Mouse (Mus musculus) CH12.LX (cell line): Measurements from ENCODE around the gene Nudc. TPM values are rescaled to one million over a fixed set of nuclear protein-coding genes. Genes with fewer than 3 reads are reported as not detected.

Source experiments
- DNase-seq: peaks from one replicate; pipeline ENCODE4 v3.0.0-alpha.2; 2013; ENCODE audit errors: extremely low read depth
- H3K27ac ChIP-seq: 2 replicates; pipeline ENCODE4 v1.5.1; 2012; ENCODE audit warnings: low read depth, mild to moderate bottlenecking, control low read depth, moderate library complexity; ENCODE audit not compliant: insufficient read depth
- H3K27me3 ChIP-seq: replicated peaks from 2 replicates; pipeline ENCODE3; 2012; ENCODE audit warnings: inconsistent platforms
- H3K36me3 ChIP-seq, 2 experiments: replicated peaks in 1 of 2; 2 replicates each; pipeline versions ENCODE3 to v1.6.1; 2012; ENCODE audit warnings: inconsistent platforms in 1 of 2, low read length in 1 of 2, mild to moderate bottlenecking in 1 of 2, mixed read lengths in 1 of 2, moderate library complexity in 1 of 2; ENCODE audit not compliant: control insufficient read depth in 1 of 2, insufficient read depth in 1 of 2
- H3K4me1 ChIP-seq, 2 experiments: 2 replicates each; pipeline ENCODE4 v1.6.1; 2012; ENCODE audit warnings: inconsistent platforms in 1 of 2, moderate library complexity in 1 of 2; ENCODE audit not compliant: insufficient read depth in 2 of 2, control insufficient read depth in 1 of 2
- H3K4me2 ChIP-seq: 2 replicates; pipeline ENCODE4 v1.6.1; 2012; ENCODE audit warnings: low read depth, mild to moderate bottlenecking, control low read depth; ENCODE audit not compliant: poor library complexity, insufficient read depth, severe bottlenecking
- H3K4me3 ChIP-seq, 3 experiments: fragments of 150-350 bp in 1 of 3; sonication (generic) in 1 of 3; replicated peaks in 1 of 3; 2 replicates each; pipeline versions ENCODE3 to v1.5.1; 2011 to 2012; ENCODE audit warnings: low read depth in 2 of 3, low read length in 2 of 3, mild to moderate bottlenecking in 2 of 3, moderate library complexity in 2 of 3, control low read depth in 1 of 3, improper control_type of control experiment in 1 of 3, inconsistent platforms in 1 of 3, mixed read lengths in 1 of 3; ENCODE audit not compliant: poor library complexity in 1 of 3
- H3K79me2 ChIP-seq: replicated peaks from 2 replicates; pipeline ENCODE4 v1.6.1; 2012; ENCODE audit warnings: mild to moderate bottlenecking, moderate library complexity; ENCODE audit not compliant: control insufficient read depth, poor library complexity, insufficient read depth, severe bottlenecking; ENCODE audit errors: extremely low read depth
- H3K9ac ChIP-seq: 2 replicates; pipeline ENCODE4 v1.6.1; 2012; ENCODE audit warnings: low read depth, mild to moderate bottlenecking, control low read depth, moderate library complexity; ENCODE audit not compliant: insufficient read depth
- H3K9me3 ChIP-seq: replicated peaks from 2 replicates; pipeline ENCODE3; 2012; ENCODE audit warnings: low read length, inconsistent platforms, mixed read lengths
- BHLHE40 ChIP-seq: IDR thresholded peaks from 2 replicates; pipeline ENCODE4 v1.6.1; 2011; ENCODE audit warnings: mild to moderate bottlenecking, low read depth, low read length, improper control_type of control experiment
- CHD1 ChIP-seq: IDR thresholded peaks from 2 replicates; pipeline ENCODE4 v1.6.1; 2012; ENCODE audit warnings: low read depth, low read length, improper control_type of control experiment, inconsistent platforms
- CHD2 ChIP-seq: IDR thresholded peaks from 2 replicates; pipeline ENCODE4 v1.6.1; 2011; ENCODE audit warnings: low read length, improper control_type of control experiment
- CTCF ChIP-seq, 2 experiments: IDR thresholded peaks in 1 of 2; conservative IDR thresholded peaks in 1 of 2; 2 replicates each; pipeline ENCODE4 v1.5.1; 2011 to 2012; ENCODE audit warnings: low read depth in 2 of 2, low read length in 2 of 2, improper control_type of control experiment in 1 of 2, inconsistent platforms in 1 of 2, mild to moderate bottlenecking in 1 of 2, moderate library complexity in 1 of 2
- E2F4 ChIP-seq: IDR thresholded peaks from 2 replicates; pipeline ENCODE4 v1.6.1; 2011; ENCODE audit warnings: low read depth, low read length, improper control_type of control experiment; ENCODE audit not compliant: insufficient replicate concordance
- ELF1 ChIP-seq: IDR thresholded peaks from 2 replicates; pipeline ENCODE4 v1.6.1; 2014; ENCODE audit warnings: low read depth, mild to moderate bottlenecking, inconsistent platforms, low read length, improper control_type of control experiment
- ETS1 ChIP-seq: conservative IDR thresholded peaks from 2 replicates; pipeline ENCODE4 v1.6.1; 2012; ENCODE audit warnings: low read depth, mild to moderate bottlenecking, inconsistent platforms, low read length, improper control_type of control experiment, moderate library complexity
- GABPA ChIP-seq: IDR thresholded peaks from 2 replicates; pipeline ENCODE4 v1.6.1; 2012; ENCODE audit warnings: low read depth, low read length, improper control_type of control experiment, inconsistent platforms; ENCODE audit not compliant: insufficient replicate concordance
- HCFC1 ChIP-seq: IDR thresholded peaks from 2 replicates; pipeline ENCODE4 v1.6.1; 2012; ENCODE audit warnings: low read depth, mild to moderate bottlenecking, inconsistent platforms, low read length, improper control_type of control experiment
- JUND ChIP-seq: conservative IDR thresholded peaks from 2 replicates; pipeline ENCODE4 v1.6.1; 2011; ENCODE audit warnings: low read depth, low read length, improper control_type of control experiment
- KAT2A ChIP-seq: IDR thresholded peaks from 2 replicates; pipeline ENCODE4 v1.6.1; 2012; ENCODE audit warnings: low read length, improper control_type of control experiment, inconsistent platforms; ENCODE audit not compliant: insufficient replicate concordance
- MAX ChIP-seq: IDR thresholded peaks from 2 replicates; pipeline ENCODE4 v1.6.1; 2011; ENCODE audit warnings: low read length, improper control_type of control experiment
- MAZ ChIP-seq: IDR thresholded peaks from 2 replicates; pipeline ENCODE4 v1.6.1; 2012; ENCODE audit warnings: low read depth, mild to moderate bottlenecking, inconsistent platforms, low read length, improper control_type of control experiment, moderate library complexity
- NELFE ChIP-seq: IDR thresholded peaks from 2 replicates; pipeline ENCODE4 v1.6.1; 2011; ENCODE audit warnings: low read depth, low read length, improper control_type of control experiment
- NRF1 ChIP-seq: IDR thresholded peaks from 2 replicates; pipeline ENCODE4 v1.6.1; 2014; ENCODE audit warnings: low read depth, mild to moderate bottlenecking, inconsistent platforms, low read length, improper control_type of control experiment, moderate library complexity
- POLR2A ChIP-seq: IDR thresholded peaks from 2 replicates; pipeline ENCODE4 v1.6.1; 2011; ENCODE audit warnings: low read depth, mild to moderate bottlenecking, improper control_type of control experiment, low read length
- POLR2AphosphoS2 ChIP-seq: IDR thresholded peaks from 2 replicates; pipeline ENCODE4 v1.6.1; 2011; ENCODE audit warnings: low read depth, low read length, improper control_type of control experiment
- SMC3 ChIP-seq: IDR thresholded peaks from 2 replicates; pipeline ENCODE4 v1.6.1; 2011; ENCODE audit warnings: low read depth, low read length, improper control_type of control experiment
- TBP ChIP-seq: conservative IDR thresholded peaks from 2 replicates; pipeline ENCODE4 v1.6.1; 2011; ENCODE audit warnings: low read depth, low read length, improper control_type of control experiment
- UBTF ChIP-seq: IDR thresholded peaks from 2 replicates; pipeline ENCODE4 v1.6.1; 2012; ENCODE audit warnings: low read depth, mild to moderate bottlenecking, inconsistent platforms, low read length, improper control_type of control experiment, moderate library complexity
- USF1 ChIP-seq: IDR thresholded peaks from 2 replicates; pipeline ENCODE4 v1.6.1; 2014; ENCODE audit warnings: low read depth, mild to moderate bottlenecking, inconsistent platforms, low read length, improper control_type of control experiment
- ZMIZ1 ChIP-seq: IDR thresholded peaks from 2 replicates; pipeline ENCODE4 v1.6.1; 2012; ENCODE audit warnings: low read depth, mild to moderate bottlenecking, inconsistent platforms, low read length, improper control_type of control experiment
- ZNF384 ChIP-seq: IDR thresholded peaks from 2 replicates; pipeline ENCODE4 v1.6.1; 2012; ENCODE audit warnings: low read depth, low read length, improper control_type of control experiment, inconsistent platforms
- dilution Hi-C: fragments of 300-500 bp; cut with MboI; formaldehyde crosslinking; loops from 2 replicates; pipeline ENCODE4 v1.14.3; 2020; ENCODE audit warnings: low sequenced_read_pairs; ENCODE audit not compliant: extremely low pct_unique_long_range_greater_than_20kb, extremely low pct_ligation_motif_present
- in situ Hi-C: fragments of 300-500 bp; cut with MboI; formaldehyde crosslinking; loops from 3 replicates; pipeline ENCODE4 v1.14.3; 2019; ENCODE audit warnings: low sequenced_read_pairs, low pct_ligation_motif_present, low pct_unique_long_range_greater_than_20kb, mixed read lengths
- polyA plus RNA-seq: library from polyadenylated mRNA; unstranded; fragments of >175 nt; gene quantifications from 2 replicates; pipeline ENCODE4 v1.2.1, GENCODE M21; 2012; ENCODE audit warnings: low read depth; ENCODE audit not compliant: insufficient read length
- total RNA-seq, 2 experiments: library from RNA; depleted of rRNA; stranded (reverse); fragments of 300-350 nt in 1 of 2; fragments of >200 nt in 1 of 2; gene quantifications; 2 replicates each; pipeline ENCODE4 v1.2.3; 2012 to 2014

Nudc gene
- total and polyA plus RNA-seq, 3 experiments: 199 to 718 (median 408) TPM

DNA sequence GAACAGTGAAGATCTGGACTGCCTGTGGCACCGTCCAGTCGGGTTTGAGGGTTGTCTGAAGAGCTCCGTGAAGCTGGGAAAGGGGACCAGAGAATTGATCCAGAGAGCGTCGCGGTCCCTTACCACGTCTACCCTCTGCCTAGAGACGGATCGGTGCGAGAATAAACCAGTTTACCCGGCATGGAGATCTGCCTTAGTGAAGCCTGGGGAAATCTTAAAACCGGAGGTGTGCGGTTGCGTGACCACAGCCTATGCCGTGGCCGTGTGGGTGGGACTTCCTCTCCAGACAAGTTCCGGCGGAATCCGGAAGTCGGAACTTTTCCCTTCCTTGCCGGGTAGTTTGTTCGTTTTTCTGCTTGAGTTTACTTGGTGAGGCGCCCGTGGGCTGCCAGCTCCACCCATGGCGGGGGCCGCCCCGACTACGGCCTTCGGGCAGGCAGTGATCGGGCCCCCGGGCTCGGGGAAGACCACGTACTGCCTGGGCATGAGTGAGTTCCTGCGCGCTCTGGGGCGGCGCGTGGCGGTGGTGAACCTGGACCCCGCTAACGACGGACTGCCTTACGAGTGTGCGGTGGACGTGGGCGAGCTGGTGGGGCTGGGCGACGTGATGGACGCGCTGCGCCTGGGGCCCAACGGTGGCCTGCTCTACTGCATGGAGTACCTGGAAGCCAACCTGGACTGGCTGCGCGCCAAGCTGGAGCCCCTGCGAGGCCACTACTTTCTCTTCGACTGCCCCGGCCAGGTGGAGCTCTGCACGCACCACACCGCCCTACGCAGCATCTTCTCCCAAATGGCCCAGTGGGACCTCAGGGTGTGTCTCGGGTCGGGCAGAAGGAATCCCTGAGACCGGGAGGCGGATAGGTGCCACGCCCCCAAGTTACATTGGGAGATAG is 38.5 kb upstream of the Nudc start, which contains the start of gene Gpn2 (continued):
- TF ChIP-seq POLR2AphosphoS2 (peak; percentile 83), BHLHE40 (peak; percentile 42), USF1 (no peak; the same call in 1 of the 2 replicates), NELFE (peak; percentile 70; the same call in 1 of the 2 replicates), MAX (no peak)
- TF ChIP-seq, all 38 proteins: peak for 13

DNA sequence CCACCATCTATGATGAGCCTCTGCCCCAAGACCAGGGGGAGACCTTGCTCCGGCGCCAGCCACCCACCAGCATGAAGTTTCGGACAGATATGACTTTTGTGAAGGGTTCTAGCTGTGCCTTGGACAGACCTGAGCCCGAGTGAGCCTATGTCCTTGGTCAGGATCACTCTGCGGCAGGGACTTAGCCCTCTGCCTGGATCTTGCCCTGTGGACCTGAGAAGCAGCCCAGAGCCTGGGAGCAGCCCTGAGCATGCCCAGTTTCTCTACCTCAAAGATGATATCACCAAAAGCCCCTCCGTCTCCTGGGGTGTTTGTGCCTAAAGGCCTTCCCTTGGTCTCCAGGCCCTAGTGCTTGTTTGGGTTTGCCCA is 37.9 kb upstream of the Nudc start:
- Histone ChIP-seq H3K4me1 (peaks cover 2 to 30% of the 10 kb centered on the region in 2 experiments; a peak in 3 of 4 replicates), H3K9ac (peak overlapping the region; percentile 88), H3K4me3 (peak overlapping the region; percentile 78 to 99 (median 90)), H3K27ac (peak overlapping the region; percentile 66), H3K4me2 (peak overlapping the region; percentile 91), H3K9me3 (no peaks in the 10 kb centered on the region), H3K79me2 (peaks cover 6% of the 10 kb centered on the region; the same call in 1 of the 2 replicates), H3K36me3 (peaks cover 59 to 73% of the 10 kb centered on the region in 2 experiments), H3K27me3 (no peaks in the 10 kb centered on the region)
- TF ChIP-seq MAZ (no peak), TBP (no peak), KAT2A (no peak), POLR2A (no peak), ZNF384 (no peak), BHLHE40 (no peak), E2F4 (no peak), CTCF (conservative IDR thresholded peaks at IDR 0.05 in 1 of 2, IDR thresholded peaks at IDR 0.05 in 1 of 2; ENCODE audit: low read depth in 2 of 2, low read length in 2 of 2) (no peak), SMC3 (no peak), UBTF (no peak), ELF1 (no peak), USF1 (no peak), ZMIZ1 (no peak), CHD1 (no peak), HCFC1 (no peak), ETS1 (no peak), JUND (no peak), CHD2 (no peak), NRF1 (no peak), GABPA (no peak)
- dilution Hi-C loops (no loop called here), in situ Hi-C loops (loop anchor here (25.0 kb wide), 1 partner anchor 504 kb away; the partner anchor contains the start of gene Cd52)
- no peak for DNase-seq
